Mouse (Mus musculus) embryo, embryonic 11.5 days (tissue): ENCODE results near the gene A3galt2.

Experiments
- DNase-seq: peaks from one replicate; pipeline ENCODE4 v3.0.0-alpha.2; 2012; ENCODE audit warnings: low read depth, low spot score

Gene A3galt2

GRCm38 (mm10) chr4:128755064-128755463 lies at the start of gene A3galt2:
Gene A3galt2 (plus strand): TSS chr4:128755364.
- no peak for DNase-seq

GRCm38 (mm10) chr4:128706626-128707025 lies 48.5 kb upstream of the A3galt2 start:
- DNase-seq, result no peak

GRCm38 (mm10) chr4:128707384-128707783 lies 47.8 kb upstream of the A3galt2 start:
- DNase-seq, result no peak

- no peak for DNase-seq
Observed at GRCm38 (mm10) chr4:128709061-128709780, 45.9 kb upstream of the A3galt2 start.

- DNase-seq, result no peak
Observed at GRCm38 (mm10) chr4:128709781-128710166, 45.4 kb upstream of the A3galt2 start.

GRCm38 (mm10) chr4:128710286-128710685 lies 44.9 kb upstream of the A3galt2 start:
- DNase-seq, result no peak

GRCm38 (mm10) chr4:128710800-128711199 lies 44.4 kb upstream of the A3galt2 start:
- DNase-seq, result no peak

- peak; percentile 93 for DNase-seq
Observed at GRCm38 (mm10) chr4:128711455-128712135, 43.6 kb upstream of the A3galt2 start.

GRCm38 (mm10) chr4:128712136-128712655 lies 43.0 kb upstream of the A3galt2 start:
- no peak for DNase-seq

- DNase-seq, result no peak
Observed at GRCm38 (mm10) chr4:128712941-128713340, 42.2 kb upstream of the A3galt2 start.

GRCm38 (mm10) chr4:128715241-128716204 lies 39.6 kb upstream of the A3galt2 start:
- DNase-seq, result peak; percentile 82

GRCm38 (mm10) chr4:128716279-128716678 lies 38.9 kb upstream of the A3galt2 start:
- DNase-seq, result no peak

GRCm38 (mm10) chr4:128716731-128717130 lies 38.4 kb upstream of the A3galt2 start:
- no peak for DNase-seq

GRCm38 (mm10) chr4:128720110-128720509 lies 35.1 kb upstream of the A3galt2 start:
- no peak for DNase-seq

GRCm38 (mm10) chr4:128721061-128721648 lies 34.0 kb upstream of the A3galt2 start:
- no peak for DNase-seq

- DNase-seq, result no peak
Observed at GRCm38 (mm10) chr4:128721761-128722160, 33.4 kb upstream of the A3galt2 start.

- DNase-seq, result no peak
Observed at GRCm38 (mm10) chr4:128722932-128723331, 32.2 kb upstream of the A3galt2 start.

- DNase-seq, result no peak
Observed at GRCm38 (mm10) chr4:128723431-128723830, 31.7 kb upstream of the A3galt2 start.

- no peak for DNase-seq
Observed at GRCm38 (mm10) chr4:128724059-128724458, 31.1 kb upstream of the A3galt2 start.

GRCm38 (mm10) chr4:128727019-128727720 lies 28.0 kb upstream of the A3galt2 start:
- no peak for DNase-seq
